Mouse (Mus musculus): ENCODE results near the gene Pard3.

GRCm38 (mm10) chr8:127145135-127145534 is 81.4 kb downstream of the Pard3 start:
- no peak for TF ChIP-seq POLR2A (IDR thresholded peaks at IDR 0.05; ENCODE audit: control insufficient read depth, extremely low read depth, insufficient read depth, low read length, poor library complexity)
- TF ChIP-seq CTCF (IDR thresholded peaks at IDR 0.05; ENCODE audit: borderline replicate concordance, control insufficient read depth, extremely low read depth, insufficient read depth, low read length, poor library complexity): no peak
